Mouse (Mus musculus): ENCODE measurements around the gene Brap.

- TF ChIP-seq POLR2A (IDR thresholded peaks at IDR 0.05; ENCODE audit: insufficient read length, low read depth), result no peak
- no peak for TF ChIP-seq MAX (IDR thresholded peaks at IDR 0.05; ENCODE audit: low read depth)
- TF ChIP-seq POLR2AphosphoS2 (IDR thresholded peaks at IDR 0.05; ENCODE audit: insufficient read length, low read depth), result no peak
- no peak for TF ChIP-seq SRF (IDR thresholded peaks at IDR 0.05; ENCODE audit: control insufficient read depth, insufficient read length, low read depth)
- TF ChIP-seq MYOD1 (IDR thresholded peaks at IDR 0.05; ENCODE audit: control insufficient read depth in 1 of 3, insufficient read length in 2 of 3, low read depth in 2 of 3), result no peak
- no peak for TF ChIP-seq CEBPB (IDR thresholded peaks at IDR 0.05; ENCODE audit: insufficient read depth, poor library complexity, severe bottlenecking)
- TF ChIP-seq USF1 (IDR thresholded peaks at IDR 0.05; ENCODE audit: low read depth), result no peak
- no peak for TF ChIP-seq REST (IDR thresholded peaks at IDR 0.05; ENCODE audit: insufficient read depth, insufficient read length)
- TF ChIP-seq TCF12 (IDR thresholded peaks at IDR 0.05; ENCODE audit: insufficient read depth, poor library complexity, severe bottlenecking), result no peak
Observed at GRCm38 (mm10) chr5:121696761-121697160, 36.4 kb downstream of the Brap start.

All from myocyte (in vitro differentiated cells).